Mouse (Mus musculus): ENCODE results near the gene Galnt10. TPM values are rescaled to one million over a fixed set of nuclear protein-coding genes. Genes with fewer than 3 reads are reported as not detected.

Gene Galnt10
- polyA plus RNA-seq, 1 experiment from 2014 or later: 7.1 TPM

GRCm38 (mm10) chr11:57605660-57606059 lies 39.6 kb upstream of the Galnt10 start:
- 0 out of 2 replicates have a peak, but pooled peaks cover under 1% of the 10 kb centered on the region for H3K4me1 ChIP-seq (ENCODE audit: control insufficient read depth, insufficient read depth, low read length)
- no peak overlapping the region for H3K4me2 ChIP-seq
- WGBS (ENCODE audit: insufficient replicate concordance): 81% methylated on average over 3 of the region's 3 CpGs
- H3K4me3 ChIP-seq (ENCODE audit: low read depth, low read length): no peak overlapping the region
- H3K27me3 ChIP-seq (ENCODE audit: control insufficient read depth, insufficient read depth, low read length): no peaks in the 10 kb centered on the region; the same call in 1 of the 2 replicates
- no peaks in the 10 kb centered on the region for H3K36me3 ChIP-seq (ENCODE audit: control insufficient read depth, insufficient read depth, low read length)
- no peaks in the 10 kb centered on the region for H3K9me3 ChIP-seq (replicated peaks; ENCODE audit: control insufficient read depth, low read length)
- no peak for ATAC-seq (replicated peaks; ENCODE audit: insufficient number of reproducible peaks, low FRiP score, low TSS enrichment)
- no peak overlapping the region for H3K9ac ChIP-seq (ENCODE audit: low read depth, low read length)
- no peak overlapping the region for H3K27ac ChIP-seq (ENCODE audit: low read depth, low read length)

- no peaks in the 10 kb centered on the region for H3K9me3 ChIP-seq (replicated peaks; ENCODE audit: control insufficient read depth, low read length)
- WGBS (ENCODE audit: insufficient replicate concordance): 70% methylated on average over 9 of the region's 9 CpGs
Measured at GRCm38 (mm10) chr11:57614502-57614901, 30.7 kb upstream of the Galnt10 start.

GRCm38 (mm10) chr11:57615286-57615685 lies 30.0 kb upstream of the Galnt10 start:
- Histone ChIP-seq H3K9me3 (replicated peaks; ENCODE audit: control insufficient read depth, low read length) (no peaks in the 10 kb centered on the region), H3K36me3 (ENCODE audit: control insufficient read depth, insufficient read depth, low read length) (no peaks in the 10 kb centered on the region), H3K4me1 (ENCODE audit: control insufficient read depth, insufficient read depth, low read length) (0 out of 2 replicates have a peak, but pooled peaks cover 4% of the 10 kb centered on the region), H3K27ac (ENCODE audit: low read depth, low read length) (no peak overlapping the region), H3K27me3 (ENCODE audit: control insufficient read depth, insufficient read depth, low read length) (peaks cover 5% of the 10 kb centered on the region), H3K4me2 (no peak overlapping the region), H3K4me3 (ENCODE audit: low read depth, low read length) (no peak overlapping the region), H3K9ac (ENCODE audit: low read depth, low read length) (no peak overlapping the region)
- ATAC-seq (replicated peaks; ENCODE audit: insufficient number of reproducible peaks, low FRiP score, low TSS enrichment): no peak
- 72% methylated on average over 9 of the region's 9 CpGs for WGBS (ENCODE audit: insufficient replicate concordance)

More at GRCm38 (mm10) chr11:57614502-57614901, 30.7 kb upstream of the Galnt10 start:
- H3K4me2 ChIP-seq: no peak overlapping the region
- no peak overlapping the region for H3K9ac ChIP-seq (ENCODE audit: low read depth, low read length)
- H3K4me3 ChIP-seq (ENCODE audit: low read depth, low read length): no peak overlapping the region
- 0 out of 2 replicates have a peak, but pooled peaks cover 4% of the 10 kb centered on the region for H3K4me1 ChIP-seq (ENCODE audit: control insufficient read depth, insufficient read depth, low read length)
- ATAC-seq (replicated peaks; ENCODE audit: insufficient number of reproducible peaks, low FRiP score, low TSS enrichment): no peak
- peaks cover 5% of the 10 kb centered on the region; the same call in 1 of the 2 replicates for H3K27me3 ChIP-seq (ENCODE audit: control insufficient read depth, insufficient read depth, low read length)
- no peaks in the 10 kb centered on the region for H3K36me3 ChIP-seq (ENCODE audit: control insufficient read depth, insufficient read depth, low read length)
- no peak overlapping the region for H3K27ac ChIP-seq (ENCODE audit: low read depth, low read length)

- H3K4me3 ChIP-seq (ENCODE audit: low read depth, low read length): no peak overlapping the region
- no peak for ATAC-seq (replicated peaks; ENCODE audit: insufficient number of reproducible peaks, low FRiP score, low TSS enrichment)
- no peak overlapping the region for H3K27ac ChIP-seq (ENCODE audit: low read depth, low read length)
- no peak overlapping the region for H3K4me2 ChIP-seq
- H3K27me3 ChIP-seq (ENCODE audit: control insufficient read depth, insufficient read depth, low read length): peaks cover 5% of the 10 kb centered on the region
- H3K9ac ChIP-seq (ENCODE audit: low read depth, low read length): no peak overlapping the region
- H3K9me3 ChIP-seq (replicated peaks; ENCODE audit: control insufficient read depth, low read length): no peaks in the 10 kb centered on the region
- WGBS (ENCODE audit: insufficient replicate concordance): 45% methylated on average over 13 of the region's 13 CpGs
- no peaks in the 10 kb centered on the region for H3K36me3 ChIP-seq (ENCODE audit: control insufficient read depth, insufficient read depth, low read length)
- 0 out of 2 replicates have a peak, but pooled peaks cover 4% of the 10 kb centered on the region for H3K4me1 ChIP-seq (ENCODE audit: control insufficient read depth, insufficient read depth, low read length)
Measured at GRCm38 (mm10) chr11:57615871-57616270, 29.4 kb upstream of the Galnt10 start.

GRCm38 (mm10) chr11:57617526-57618264 lies 27.5 kb upstream of the Galnt10 start:
- WGBS (ENCODE audit: insufficient replicate concordance): 29% methylated on average over 15 of the region's 15 CpGs

GRCm38 (mm10) chr11:57621472-57621871 lies 23.8 kb upstream of the Galnt10 start:
- Histone ChIP-seq H3K4me3 (ENCODE audit: low read depth, low read length) (no peak overlapping the region), H3K4me2 (no peak overlapping the region), H3K9ac (ENCODE audit: low read depth, low read length) (no peak overlapping the region), H3K9me3 (replicated peaks; ENCODE audit: control insufficient read depth, low read length) (no peaks in the 10 kb centered on the region), H3K36me3 (ENCODE audit: control insufficient read depth, insufficient read depth, low read length) (no peaks in the 10 kb centered on the region), H3K4me1 (ENCODE audit: control insufficient read depth, insufficient read depth, low read length) (0 out of 2 replicates have a peak, but pooled peaks cover 4% of the 10 kb centered on the region), H3K27me3 (ENCODE audit: control insufficient read depth, insufficient read depth, low read length) (no peaks in the 10 kb centered on the region; the same call in 1 of the 2 replicates), H3K27ac (ENCODE audit: low read depth, low read length) (no peak overlapping the region)
- ATAC-seq (replicated peaks; ENCODE audit: insufficient number of reproducible peaks, low FRiP score, low TSS enrichment): no peak
- 72% methylated on average over 3 of the region's 3 CpGs for WGBS (ENCODE audit: insufficient replicate concordance)

More at GRCm38 (mm10) chr11:57617526-57618264, 27.5 kb upstream of the Galnt10 start:
- Histone ChIP-seq H3K27ac (ENCODE audit: low read depth, low read length) (no peak overlapping the region), H3K4me3 (ENCODE audit: low read depth, low read length) (no peak overlapping the region), H3K9ac (ENCODE audit: low read depth, low read length) (no peak overlapping the region), H3K27me3 (ENCODE audit: control insufficient read depth, insufficient read depth, low read length) (peaks cover 5% of the 10 kb centered on the region), H3K36me3 (ENCODE audit: control insufficient read depth, insufficient read depth, low read length) (no peaks in the 10 kb centered on the region), H3K4me2 (no peak overlapping the region), H3K4me1 (ENCODE audit: control insufficient read depth, insufficient read depth, low read length) (0 out of 2 replicates have a peak, but pooled peaks cover 4% of the 10 kb centered on the region), H3K9me3 (replicated peaks; ENCODE audit: control insufficient read depth, low read length) (no peaks in the 10 kb centered on the region)
- no peak; the same call in 1 of the 2 replicates for ATAC-seq (replicated peaks; ENCODE audit: insufficient number of reproducible peaks, low FRiP score, low TSS enrichment)

GRCm38 (mm10) chr11:57621876-57622275 lies 23.4 kb upstream of the Galnt10 start:
- no peak overlapping the region for H3K4me3 ChIP-seq (ENCODE audit: low read depth, low read length)
- no peak for ATAC-seq (replicated peaks; ENCODE audit: insufficient number of reproducible peaks, low FRiP score, low TSS enrichment)
- no peak overlapping the region for H3K9ac ChIP-seq (ENCODE audit: low read depth, low read length)
- no peaks in the 10 kb centered on the region for H3K36me3 ChIP-seq (ENCODE audit: control insufficient read depth, insufficient read depth, low read length)
- H3K27ac ChIP-seq (ENCODE audit: low read depth, low read length): no peak overlapping the region
- 0 out of 2 replicates have a peak, but pooled peaks cover 4% of the 10 kb centered on the region for H3K4me1 ChIP-seq (ENCODE audit: control insufficient read depth, insufficient read depth, low read length)
- H3K27me3 ChIP-seq (ENCODE audit: control insufficient read depth, insufficient read depth, low read length): no peaks in the 10 kb centered on the region; the same call in 1 of the 2 replicates
- H3K4me2 ChIP-seq: no peak overlapping the region
- H3K9me3 ChIP-seq (replicated peaks; ENCODE audit: control insufficient read depth, low read length): no peaks in the 10 kb centered on the region

- Histone ChIP-seq H3K4me1 (ENCODE audit: control insufficient read depth, insufficient read depth, low read length) (no peaks in the 10 kb centered on the region), H3K4me2 (no peak overlapping the region), H3K4me3 (ENCODE audit: low read depth, low read length) (no peak overlapping the region), H3K9ac (ENCODE audit: low read depth, low read length) (no peak overlapping the region), H3K27me3 (ENCODE audit: control insufficient read depth, insufficient read depth, low read length) (no peaks in the 10 kb centered on the region; the same call in 1 of the 2 replicates), H3K36me3 (ENCODE audit: control insufficient read depth, insufficient read depth, low read length) (no peaks in the 10 kb centered on the region), H3K27ac (ENCODE audit: low read depth, low read length) (no peak overlapping the region), H3K9me3 (replicated peaks; ENCODE audit: control insufficient read depth, low read length) (no peaks in the 10 kb centered on the region)
- no peak for ATAC-seq (replicated peaks; ENCODE audit: insufficient number of reproducible peaks, low FRiP score, low TSS enrichment)
- WGBS (ENCODE audit: insufficient replicate concordance): 74% methylated on average over 5 of the region's 5 CpGs
Measured at GRCm38 (mm10) chr11:57624490-57624893, 20.8 kb upstream of the Galnt10 start.

- Histone ChIP-seq H3K9me3 (replicated peaks; ENCODE audit: control insufficient read depth, low read length) (no peaks in the 10 kb centered on the region), H3K4me2 (no peak overlapping the region), H3K36me3 (ENCODE audit: control insufficient read depth, insufficient read depth, low read length) (no peaks in the 10 kb centered on the region), H3K4me1 (ENCODE audit: control insufficient read depth, insufficient read depth, low read length) (no peaks in the 10 kb centered on the region), H3K4me3 (ENCODE audit: low read depth, low read length) (no peak overlapping the region), H3K27ac (ENCODE audit: low read depth, low read length) (no peak overlapping the region), H3K27me3 (ENCODE audit: control insufficient read depth, insufficient read depth, low read length) (no peaks in the 10 kb centered on the region), H3K9ac (ENCODE audit: low read depth, low read length) (no peak overlapping the region)
- ATAC-seq (replicated peaks; ENCODE audit: insufficient number of reproducible peaks, low FRiP score, low TSS enrichment): no peak
Measured at GRCm38 (mm10) chr11:57625465-57625864, 19.8 kb upstream of the Galnt10 start.
